Mouse (Mus musculus) CD4-positive, CD25-positive, alpha-beta regulatory T cell (primary cell): Measurements from ENCODE around the gene Otud1. TPM values are rescaled to one million over a fixed set of nuclear protein-coding genes. Genes with fewer than 3 reads are reported as not detected.

ENCODE experiments used
- polyA plus RNA-seq: library from polyadenylated mRNA; unstranded; fragments of 100-300 nt; shearing (Covaris generic); gene quantifications from one replicate; pipeline ENCODE4 v1.2.1, GENCODE M21; 2017

The Otud1 gene
- polyA plus RNA-seq: 17.4 TPM

DNA sequence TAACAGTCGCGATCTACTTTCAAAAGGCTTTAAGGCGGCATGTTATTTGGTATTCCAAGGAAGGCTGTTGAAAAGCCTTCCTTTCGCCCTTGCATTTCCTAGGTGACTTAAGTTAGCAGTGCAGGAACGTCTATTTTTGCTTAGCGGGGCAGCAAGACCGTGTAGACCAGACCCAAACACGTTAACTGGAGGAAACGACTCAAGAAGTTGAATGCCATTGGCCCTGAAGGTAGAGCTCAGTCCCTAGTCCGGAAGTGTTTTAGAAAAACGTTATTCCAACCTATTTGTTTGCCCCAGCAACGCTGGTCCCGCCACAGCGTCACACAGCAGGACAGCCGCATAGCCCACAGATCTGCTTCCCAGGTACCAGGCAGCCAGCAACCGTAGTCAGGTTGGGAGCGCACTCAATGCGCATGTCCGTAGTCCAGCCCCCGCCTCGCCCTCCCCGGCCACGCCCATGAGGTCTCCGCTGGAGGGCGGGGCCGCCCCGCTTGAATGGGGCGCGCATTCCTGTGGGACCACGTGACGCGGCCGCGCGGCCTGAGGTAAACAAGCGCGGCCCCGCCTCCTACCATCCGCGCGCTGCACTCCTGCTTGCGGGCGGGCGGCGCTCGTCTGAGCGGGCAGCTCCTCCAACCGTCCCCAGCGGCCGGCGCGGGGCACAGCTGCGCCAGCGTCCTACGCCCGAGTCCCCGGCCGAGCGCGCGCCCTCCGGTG lies at the start of gene Otud1:
Gene Otud1 (plus strand): TSS at position 595 of the 717 bp plus-strand sequence.

Other genes with a start within 250 kb of the Otud1 start
- gene Ptf1a, start 212.1 kb upstream of the Otud1 start, polyA plus RNA-seq: not detected
- 0.08 TPM for gene 4921504E06Rik, start 103.8 kb upstream of the Otud1 start, polyA plus RNA-seq